Mouse (Mus musculus): Measurements from ENCODE around the gene Atp2c2.

GRCm38 (mm10) chr8:119728351-119728895 is 28.6 kb downstream of the Atp2c2 start:
- no peak for TF ChIP-seq GATA1 (IDR thresholded peaks at IDR 0.05; ENCODE audit: borderline replicate concordance, low read length)
- no peak for TF ChIP-seq FLI1 (IDR thresholded peaks at IDR 0.05; ENCODE audit: low read length)

Data from megakaryocyte, embryonic 14.5 days (primary cell).